Mouse (Mus musculus): Measurements from ENCODE around the gene Adamtsl5. TPM values are rescaled to one million over a fixed set of nuclear protein-coding genes. Genes with fewer than 3 reads are reported as not detected.
A peak's percentile ranks its signal among the peaks of the same experiment; 100 is the strongest.

Adamtsl5 gene
- polyA plus RNA-seq, 1 experiment from 2014 or later = 5.3 TPM

DNA sequence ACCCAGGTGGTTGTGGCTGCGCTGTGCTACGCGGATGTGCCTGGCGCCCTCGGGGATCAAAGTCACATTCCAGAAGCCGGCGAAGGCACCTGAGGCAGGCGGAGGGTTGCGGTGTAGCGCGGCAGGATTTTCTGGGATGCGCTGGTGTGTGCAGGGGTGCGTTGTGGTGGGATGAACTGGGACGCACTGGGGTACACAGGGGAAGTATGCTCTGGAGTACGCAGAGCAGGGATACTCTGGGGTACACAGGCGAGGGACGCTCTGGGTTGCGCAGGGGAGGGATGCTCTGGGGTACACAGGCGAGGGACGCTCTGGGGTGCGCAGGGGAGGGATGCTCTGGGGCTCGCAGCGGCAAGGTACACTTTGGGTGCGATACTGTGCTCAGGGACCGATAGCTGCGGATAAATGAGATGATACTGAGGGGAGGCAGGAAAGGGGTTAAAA is 5.9 kb downstream of the Adamtsl5 start:
- Histone ChIP-seq H3K4me2 (peak overlapping the region; percentile 65), H3K27me3 (replicated peaks) (peaks cover 86% of the 10 kb centered on the region), H3K4me1 (replicated peaks) (peaks cover 49% of the 10 kb centered on the region), H3K4me3 (peak overlapping the region; percentile 36), H3K9ac (no peak overlapping the region), H3K9me3 (replicated peaks) (no peaks in the 10 kb centered on the region), H3K27ac (ENCODE audit: poor library complexity, severe bottlenecking) (no peak overlapping the region), H3K36me3 (no peaks in the 10 kb centered on the region)
- no peak for ATAC-seq (ENCODE audit: insufficient number of reproducible peaks, low FRiP score)
- 2% methylated on average over 26 of the region's 26 CpGs for WGBS

DNA sequence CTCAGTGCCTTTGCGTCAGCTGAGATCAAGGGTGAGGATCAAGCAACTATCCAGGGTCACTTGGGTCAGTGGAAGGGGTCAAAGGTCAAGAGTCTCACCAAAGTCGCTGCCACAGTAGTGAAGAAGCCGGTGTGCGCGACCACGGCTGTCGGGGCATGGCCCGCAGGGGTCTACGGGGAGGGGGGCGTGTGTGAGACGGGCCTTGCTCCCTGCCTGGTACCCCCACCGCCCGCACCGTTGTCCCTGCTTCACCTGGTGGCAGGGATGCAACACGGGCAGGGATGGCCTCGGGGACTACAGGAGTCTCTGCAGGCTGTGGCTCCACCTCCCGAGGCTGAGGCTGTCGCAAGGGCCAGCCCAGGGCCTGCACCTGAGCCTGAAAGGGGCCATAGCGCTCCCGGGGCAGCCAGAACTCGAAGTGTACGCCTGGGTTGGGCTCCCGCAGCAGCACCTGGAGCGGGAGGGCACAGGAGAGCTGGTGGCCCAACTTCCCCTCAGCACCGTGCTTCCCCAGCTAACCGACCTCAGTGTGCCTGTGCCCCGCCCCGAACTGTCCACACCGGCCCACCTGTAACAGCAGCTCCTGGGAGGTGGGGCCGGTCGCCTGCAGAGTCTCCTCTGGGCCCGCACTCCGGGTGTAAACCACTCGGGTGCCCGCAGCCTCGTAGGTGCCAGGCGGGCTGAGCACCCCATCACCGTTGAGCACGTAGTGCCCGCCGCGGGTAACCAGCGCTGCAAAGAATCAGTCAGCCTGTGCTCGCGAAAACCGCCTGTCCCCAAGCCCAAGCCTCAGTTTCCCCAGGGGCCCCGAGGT is 6.5 kb downstream of the Adamtsl5 start:
- Histone ChIP-seq H3K4me1 (replicated peaks) (peaks cover 46% of the 10 kb centered on the region), H3K4me2 (peak overlapping the region; percentile 65), H3K9ac (no peak overlapping the region), H3K36me3 (no peaks in the 10 kb centered on the region), H3K27me3 (replicated peaks) (peaks cover 81% of the 10 kb centered on the region), H3K27ac (ENCODE audit: poor library complexity, severe bottlenecking) (no peak overlapping the region), H3K9me3 (replicated peaks) (no peaks in the 10 kb centered on the region), H3K4me3 (peak overlapping the region; percentile 36)
- 5% methylated on average over 47 of the region's 47 CpGs for WGBS
- no peak for ATAC-seq (ENCODE audit: insufficient number of reproducible peaks, low FRiP score)

DNA sequence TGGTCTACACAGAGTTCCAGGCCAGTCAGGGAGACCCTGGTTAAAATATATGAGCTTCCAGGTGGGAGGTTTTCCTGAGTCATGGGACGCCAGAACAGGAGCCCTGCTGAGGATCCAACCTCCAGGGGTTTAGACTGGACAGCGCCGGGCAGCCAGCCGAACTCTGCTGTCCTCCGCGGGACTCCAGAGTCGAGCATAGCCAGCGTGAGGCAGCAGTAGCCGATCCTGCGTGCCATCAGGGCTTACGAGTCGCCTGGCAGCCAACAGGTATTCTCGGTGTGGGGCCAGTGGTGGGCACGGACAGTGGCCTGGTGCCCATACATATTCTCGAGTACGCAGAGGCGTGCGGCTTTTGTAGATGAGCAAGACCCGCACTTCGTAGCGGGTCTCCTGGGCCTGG is 7.2 kb downstream of the Adamtsl5 start:
- Histone ChIP-seq H3K27ac (ENCODE audit: poor library complexity, severe bottlenecking) (no peak overlapping the region), H3K9me3 (replicated peaks) (no peaks in the 10 kb centered on the region), H3K9ac (no peak overlapping the region), H3K27me3 (replicated peaks) (peaks cover 82% of the 10 kb centered on the region), H3K36me3 (no peaks in the 10 kb centered on the region), H3K4me2 (no peak overlapping the region), H3K4me1 (replicated peaks) (peaks cover 46% of the 10 kb centered on the region), H3K4me3 (no peak overlapping the region)
- ATAC-seq (ENCODE audit: insufficient number of reproducible peaks, low FRiP score) = no peak
- 18% methylated on average over 21 of the region's 21 CpGs for WGBS

DNA sequence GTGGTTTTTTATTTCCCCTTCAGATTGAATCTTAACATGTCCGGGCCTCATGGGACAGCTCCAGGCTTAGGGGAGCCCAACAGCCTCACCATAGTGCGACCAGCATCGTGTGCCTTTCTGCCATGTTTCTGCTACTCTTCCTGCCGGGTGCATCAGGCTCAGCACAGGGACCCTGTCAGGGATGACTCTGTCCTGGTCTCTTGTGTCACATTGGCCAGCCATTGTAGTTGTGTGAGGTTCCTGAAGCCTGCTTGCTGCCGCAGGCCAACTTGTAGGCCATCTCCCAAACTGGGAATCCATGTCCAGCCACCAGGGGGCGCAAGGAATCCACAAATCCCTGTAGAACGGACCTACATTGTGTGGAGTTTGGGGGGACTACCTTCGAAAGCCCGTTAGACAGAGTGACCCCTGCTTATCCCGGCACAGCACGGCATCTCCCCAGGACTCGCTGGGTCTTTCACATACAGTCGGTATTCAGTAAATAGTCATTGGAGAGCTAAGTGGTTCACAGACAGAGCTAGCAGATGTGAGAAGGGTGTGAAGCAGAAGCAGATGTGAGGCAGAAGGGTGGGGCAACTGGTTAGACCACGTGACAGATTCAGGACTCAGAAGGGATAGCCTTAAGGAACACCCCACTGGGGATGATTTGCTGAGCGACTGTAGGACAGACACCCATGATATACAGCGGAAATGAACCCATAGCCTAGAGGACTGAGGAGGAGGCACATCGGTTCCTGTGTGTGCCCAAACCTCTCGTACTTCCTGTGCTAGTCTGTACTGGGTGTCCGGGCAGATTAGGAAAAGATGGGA is 8.1 kb downstream of the Adamtsl5 start:
- no peak for ATAC-seq (ENCODE audit: insufficient number of reproducible peaks, low FRiP score)
- H3K4me1 ChIP-seq (replicated peaks) = peaks cover 42% of the 10 kb centered on the region
- H3K4me2 ChIP-seq = peak overlapping the region; percentile 40
- H3K9ac ChIP-seq = 0 out of 2 replicates have a peak overlapping the region, but pooled peaks have one; percentile 9
- WGBS = 20% methylated on average over 19 of the region's 19 CpGs
- no peaks in the 10 kb centered on the region for H3K9me3 ChIP-seq (replicated peaks)
- H3K36me3 ChIP-seq = no peaks in the 10 kb centered on the region
- no peak overlapping the region for H3K4me3 ChIP-seq
- no peak overlapping the region for H3K27ac ChIP-seq (ENCODE audit: poor library complexity, severe bottlenecking)
- H3K27me3 ChIP-seq (replicated peaks) = peaks cover 82% of the 10 kb centered on the region

DNA sequence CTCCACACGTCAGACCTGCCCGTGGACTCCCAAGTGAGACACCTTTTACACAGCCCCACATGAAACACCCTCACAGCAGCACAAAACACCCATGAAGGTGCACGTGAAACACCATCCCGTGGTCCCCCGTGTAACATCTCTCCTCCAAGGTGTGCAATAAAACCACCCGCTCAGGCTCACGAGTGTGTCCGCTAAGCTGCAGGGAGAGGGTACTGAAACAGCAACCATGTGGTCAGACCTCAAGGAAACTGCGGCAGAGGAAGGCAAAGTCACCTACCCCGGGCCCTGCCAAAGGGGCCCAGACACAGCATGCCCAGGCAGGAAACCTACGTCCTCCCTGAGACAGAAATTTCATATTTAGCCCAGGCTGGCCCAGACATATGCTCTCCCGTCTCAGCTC is 11.9 kb downstream of the Adamtsl5 start:
- Histone ChIP-seq H3K27ac (ENCODE audit: poor library complexity, severe bottlenecking) (no peak overlapping the region), H3K9ac (no peak overlapping the region), H3K4me1 (replicated peaks) (peaks cover 5% of the 10 kb centered on the region; the same call in 1 of the 2 replicates), H3K27me3 (replicated peaks) (peaks cover 79% of the 10 kb centered on the region), H3K9me3 (replicated peaks) (no peaks in the 10 kb centered on the region), H3K4me2 (no peak overlapping the region), H3K4me3 (no peak overlapping the region), H3K36me3 (no peaks in the 10 kb centered on the region)
- no peak for ATAC-seq (ENCODE audit: insufficient number of reproducible peaks, low FRiP score)
- 85% methylated on average over 12 of the region's 12 CpGs for WGBS

DNA sequence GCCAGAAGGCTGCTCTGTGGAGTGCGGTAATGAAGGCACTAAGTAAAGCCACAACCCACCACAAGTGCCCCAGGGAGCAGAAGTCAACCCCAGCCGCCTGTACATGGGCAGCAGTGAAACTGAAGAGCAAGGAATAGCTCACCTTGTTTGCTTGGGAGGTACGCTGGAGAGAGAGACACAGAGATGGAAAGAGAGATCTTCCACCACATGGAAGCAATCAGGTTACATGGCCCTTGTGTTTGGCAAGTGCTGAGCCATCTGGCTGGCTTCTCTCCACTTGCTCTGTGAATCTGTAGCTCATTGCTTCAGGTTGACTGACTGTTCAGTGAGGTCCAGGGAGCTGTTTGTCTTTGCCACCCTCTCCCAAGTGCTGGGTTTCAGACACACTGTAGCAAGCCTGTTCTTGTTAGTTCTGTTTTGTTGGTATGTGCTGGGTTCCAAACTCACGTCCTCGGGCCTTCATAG is 15.7 kb downstream of the Adamtsl5 start:
- no peaks in the 10 kb centered on the region for H3K9me3 ChIP-seq (replicated peaks)
- no peak overlapping the region for H3K9ac ChIP-seq
- peaks cover 15% of the 10 kb centered on the region for H3K4me1 ChIP-seq (replicated peaks)
- no peak overlapping the region for H3K4me2 ChIP-seq
- peaks cover 63% of the 10 kb centered on the region for H3K27me3 ChIP-seq (replicated peaks)
- no peaks in the 10 kb centered on the region for H3K36me3 ChIP-seq
- 77% methylated on average over 5 of the region's 5 CpGs for WGBS
- no peak overlapping the region for H3K27ac ChIP-seq (ENCODE audit: poor library complexity, severe bottlenecking)
- H3K4me3 ChIP-seq = no peak overlapping the region
- ATAC-seq (ENCODE audit: insufficient number of reproducible peaks, low FRiP score) = no peak

DNA sequence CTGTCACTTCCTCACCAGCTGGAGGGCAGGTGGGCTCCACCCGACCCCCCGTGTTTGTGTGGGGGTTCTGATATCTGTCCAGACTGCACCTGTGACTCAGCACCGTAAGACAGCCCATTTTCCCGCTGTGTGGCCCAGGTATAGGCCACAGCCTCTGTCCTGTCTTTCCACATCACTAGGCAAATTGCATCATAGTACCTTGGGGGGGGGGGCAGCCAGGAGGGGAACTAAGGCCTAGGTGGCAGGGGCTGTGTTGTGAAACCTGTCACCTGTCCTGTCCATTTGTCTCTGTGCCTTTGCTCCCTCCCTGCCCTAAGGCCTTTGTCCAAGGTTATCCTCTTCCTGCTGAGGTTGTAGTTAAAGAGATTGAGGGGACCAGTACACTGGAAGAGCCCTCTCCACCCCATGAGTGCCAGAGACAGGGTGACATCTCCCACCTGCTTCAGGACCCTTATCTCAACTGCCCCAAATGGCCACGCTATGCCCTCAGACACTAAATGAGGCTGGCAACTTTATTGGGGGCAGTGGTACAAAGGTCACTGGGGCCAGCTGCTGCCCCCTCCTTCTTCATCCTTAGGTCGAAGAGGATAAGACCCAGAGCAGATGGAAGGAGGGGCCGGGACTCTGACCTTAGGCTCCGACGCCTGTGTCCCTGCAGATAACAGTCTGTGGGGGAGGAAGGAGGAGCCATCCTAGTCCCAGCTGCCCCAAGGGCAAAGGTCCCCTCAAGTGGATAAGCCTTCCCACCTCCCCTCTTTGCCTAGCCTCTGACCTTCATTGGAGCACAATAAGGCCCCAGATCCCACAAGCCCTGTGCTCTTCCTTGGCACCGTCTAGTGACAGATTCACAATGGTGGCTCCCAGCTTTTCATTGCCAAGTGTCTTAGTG is 16.3 kb downstream of the Adamtsl5 start:
- no peaks in the 10 kb centered on the region for H3K36me3 ChIP-seq
- H3K4me1 ChIP-seq (replicated peaks) = peaks cover 15% of the 10 kb centered on the region
- no peak overlapping the region for H3K27ac ChIP-seq (ENCODE audit: poor library complexity, severe bottlenecking)
- H3K27me3 ChIP-seq (replicated peaks) = peaks cover 64% of the 10 kb centered on the region
- peak overlapping the region; percentile 85 for H3K4me2 ChIP-seq
- no peak overlapping the region for H3K4me3 ChIP-seq
- ATAC-seq (ENCODE audit: insufficient number of reproducible peaks, low FRiP score) = peak; percentile 49; the same call in 1 of the 2 replicates
- no peak overlapping the region for H3K9ac ChIP-seq
- no peaks in the 10 kb centered on the region for H3K9me3 ChIP-seq (replicated peaks)
- WGBS = 44% methylated on average over 10 of the region's 10 CpGs

DNA sequence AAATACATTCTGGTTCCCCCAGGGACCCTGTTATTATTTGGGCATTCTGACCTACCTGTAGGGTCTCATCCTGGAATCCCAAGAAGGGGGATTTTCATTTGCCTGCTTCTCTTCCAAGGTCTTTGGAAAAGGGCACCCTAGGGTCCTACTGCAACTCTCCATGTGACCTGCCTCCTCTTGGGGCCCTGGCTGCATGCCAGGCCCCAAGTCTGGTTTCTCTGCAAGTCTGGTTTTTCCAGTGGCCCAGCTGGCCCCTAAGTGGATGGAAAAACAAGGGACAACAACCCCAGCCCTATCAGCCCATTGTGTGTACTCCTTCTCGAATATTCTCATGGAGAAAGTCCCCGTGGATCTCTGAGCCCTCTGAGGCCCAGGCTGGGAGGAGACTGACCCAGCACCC is 17.3 kb downstream of the Adamtsl5 start:
- Histone ChIP-seq H3K4me3 (peak overlapping the region; percentile 49), H3K9ac (no peak overlapping the region), H3K9me3 (replicated peaks) (no peaks in the 10 kb centered on the region), H3K27ac (ENCODE audit: poor library complexity, severe bottlenecking) (no peak overlapping the region), H3K4me2 (peak overlapping the region; percentile 85), H3K36me3 (no peaks in the 10 kb centered on the region), H3K4me1 (replicated peaks) (peaks cover 15% of the 10 kb centered on the region), H3K27me3 (replicated peaks) (peaks cover 59% of the 10 kb centered on the region)
- WGBS = 59% methylated on average over 2 of the region's 2 CpGs
- no peak for ATAC-seq (ENCODE audit: insufficient number of reproducible peaks, low FRiP score)

DNA sequence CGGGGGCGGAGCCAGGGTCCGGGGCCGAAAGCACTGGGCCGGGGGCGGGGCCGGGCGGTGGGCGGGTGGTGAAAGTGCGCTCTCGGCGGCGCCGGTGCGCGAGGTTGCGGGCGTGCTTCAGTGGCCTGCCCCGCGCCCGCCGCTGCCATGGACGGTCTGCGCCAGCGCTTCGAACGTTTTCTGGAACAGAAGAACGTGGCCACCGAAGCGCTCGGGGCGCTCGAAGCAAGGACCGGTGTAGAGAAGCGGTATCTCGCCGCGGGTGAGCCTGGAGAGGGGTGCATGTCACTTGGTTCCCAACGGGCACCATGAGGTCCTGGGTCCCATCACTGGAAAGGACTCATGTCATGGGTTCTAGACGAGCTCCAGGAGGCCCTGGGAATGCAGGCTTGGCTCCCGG is 18.1 kb downstream of the Adamtsl5 start:
- Histone ChIP-seq H3K9me3 (replicated peaks) (no peaks in the 10 kb centered on the region), H3K4me1 (replicated peaks) (peaks cover 15% of the 10 kb centered on the region), H3K27me3 (replicated peaks) (peaks cover 59% of the 10 kb centered on the region), H3K27ac (ENCODE audit: poor library complexity, severe bottlenecking) (no peak overlapping the region), H3K36me3 (no peaks in the 10 kb centered on the region), H3K9ac (peak overlapping the region; percentile 64), H3K4me2 (peak overlapping the region; percentile 85), H3K4me3 (peak overlapping the region; percentile 49)
- WGBS = 2% methylated on average over 41 of the region's 41 CpGs
- no peak for ATAC-seq (ENCODE audit: insufficient number of reproducible peaks, low FRiP score)

DNA sequence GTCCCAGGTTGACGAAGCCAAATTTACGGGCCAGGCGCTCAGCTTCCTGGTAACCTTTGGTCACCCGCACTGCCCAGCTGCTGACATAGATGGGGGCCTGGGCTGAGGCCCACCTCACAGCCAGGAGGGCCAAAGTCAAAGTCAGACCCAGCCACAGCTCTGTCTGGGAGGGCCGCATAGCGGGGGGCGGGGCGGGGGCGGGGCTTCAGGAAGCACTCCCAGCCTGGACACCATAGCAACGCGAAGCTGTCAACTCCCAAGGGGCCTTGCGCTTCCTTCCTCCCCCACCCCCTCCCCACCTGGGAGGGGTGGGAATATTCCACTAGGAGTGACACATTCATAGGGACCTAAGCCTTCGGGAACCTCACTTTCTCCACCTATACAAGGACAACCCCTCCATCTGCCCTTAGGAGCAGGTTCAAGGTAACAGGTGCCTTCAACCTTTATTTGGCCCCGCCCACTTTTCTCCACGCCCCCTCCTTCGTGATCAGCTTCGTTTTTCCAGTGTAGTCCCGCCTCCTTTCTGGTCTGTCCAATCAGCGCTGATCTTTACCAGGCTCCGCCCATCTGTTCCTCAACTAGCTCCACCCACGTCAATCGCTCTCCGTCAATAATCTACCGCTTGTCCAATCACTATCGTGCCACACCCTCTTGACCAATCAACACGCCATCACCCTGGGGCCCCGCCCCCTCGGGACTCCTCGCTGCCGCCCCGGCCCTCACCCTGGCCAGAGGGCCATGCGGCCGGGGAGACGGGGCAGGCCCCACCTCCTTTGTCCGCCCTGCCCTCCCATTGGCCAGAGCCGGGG is 18.7 kb downstream of the Adamtsl5 start, which contains the start of the genes Pcsk4 and Reep6:
Gene Pcsk4, minus strand, starts transcription at position 226 of the 809 bp plus-strand sequence.
Gene Reep6, plus strand, starts transcription at position 681 of the 809 bp plus-strand sequence.
- Histone ChIP-seq H3K9me3 (replicated peaks) (no peaks in the 10 kb centered on the region), H3K4me3 (peak within 1 kb of the TSS; percentile 49), H3K9ac (peak within 1 kb of the TSS; percentile 64), H3K4me2 (peak within 1 kb of the TSS; percentile 85), H3K4me1 (replicated peaks) (peaks cover 15% of the 10 kb centered on the region), H3K27ac (ENCODE audit: poor library complexity, severe bottlenecking) (no peak within 1 kb of the TSS), H3K36me3 (no peaks in the 10 kb centered on the region), H3K27me3 (replicated peaks) (peaks cover 59% of the 10 kb centered on the region)
- WGBS = 3% methylated on average over 36 of the region's 36 CpGs
- peak; percentile 96 for ATAC-seq (ENCODE audit: insufficient number of reproducible peaks, low FRiP score)

All from heart, embryonic 12.5 days (tissue).